Mouse (Mus musculus) forebrain, embryonic 15.5 days (tissue): ENCODE data around the gene Tubb2b. TPM values are rescaled to one million over a fixed set of nuclear protein-coding genes. Genes with fewer than 3 reads are reported as not detected.
A peak's percentile ranks its signal among the peaks of the same experiment; 100 is the strongest.

Experiments
- ATAC-seq: fragments of 200-750 bp; cut with Nextera tagmentation; replicated peaks from 2 replicates; pipeline ENCODE4 v1.8.0; 2017; ENCODE audit warnings: mild to moderate bottlenecking, moderate TSS enrichment, moderate library complexity
- H3K27ac ChIP-seq: fragments of 300-500 bp; sonication (generic); replicated peaks from 2 replicates; pipeline ENCODE4 v1.5.1; 2015; ENCODE audit warnings: mild to moderate bottlenecking, inconsistent platforms
- H3K27me3 ChIP-seq: fragments of 300-500 bp; sonication (generic); 2 replicates; pipeline ENCODE4 v1.6.1; 2015; ENCODE audit warnings: inconsistent platforms
- H3K36me3 ChIP-seq: fragments of 300-500 bp; sonication (generic); 2 replicates; pipeline ENCODE4 v1.6.1; 2015; ENCODE audit warnings: mild to moderate bottlenecking, inconsistent platforms
- H3K4me1 ChIP-seq: fragments of 300-500 bp; sonication (generic); 2 replicates; pipeline ENCODE4 v1.6.1; 2015; ENCODE audit warnings: inconsistent platforms
- H3K4me2 ChIP-seq: fragments of 300-500 bp; sonication (generic); replicated peaks from 2 replicates; pipeline ENCODE4 v1.6.1; 2015; ENCODE audit warnings: mild to moderate bottlenecking, inconsistent platforms
- H3K4me3 ChIP-seq: fragments of 300-500 bp; sonication (generic); 2 replicates; pipeline ENCODE4 v1.5.1; 2015; ENCODE audit warnings: mild to moderate bottlenecking, inconsistent platforms
- H3K9ac ChIP-seq: fragments of 300-500 bp; sonication (generic); replicated peaks from 2 replicates; pipeline ENCODE4 v1.6.1; 2015; ENCODE audit warnings: mild to moderate bottlenecking, inconsistent platforms
- H3K9me3 ChIP-seq: fragments of 300-500 bp; sonication (generic); 2 replicates; pipeline ENCODE4 v1.6.1; 2016; ENCODE audit warnings: inconsistent platforms
- WGBS: fragments of 180-500 bp; shearing (Covaris S2); methylation state at CpG from one replicate; pipeline ENCODE4 v1.1.7; 2015; ENCODE audit warnings: mixed read lengths; 5-methylcytosine and 5-hydroxymethylcytosine counted together
- polyA plus RNA-seq: library from polyadenylated mRNA; unstranded; fragments of >200 nt; fragmentation: Nextera tagmentation; extraction: Ambion mirVana; gene quantifications from 2 replicates; pipeline ENCODE4 v1.2.1, GENCODE M21; 2015

The Tubb2b gene
- polyA plus RNA-seq, 1 experiment from 2014 or later, result 926 TPM

GRCm38 (mm10) chr13:34153254-34154011 is 23.2 kb upstream of the Tubb2b start:
- peak; percentile 58 for ATAC-seq
- WGBS, result 65% methylated on average over 4 of the region's 5 CpGs
- H3K4me2 ChIP-seq, result peak overlapping the region; percentile 37; the same call in 1 of the 2 replicates

GRCm38 (mm10) chr13:34152695-34153094 is 22.4 kb upstream of the Tubb2b start:
- Histone ChIP-seq H3K9me3 (no peaks in the 10 kb centered on the region), H3K27me3 (no peaks in the 10 kb centered on the region), H3K27ac (peak overlapping the region; percentile 92), H3K36me3 (no peaks in the 10 kb centered on the region), H3K9ac (no peak overlapping the region), H3K4me3 (no peak overlapping the region), H3K4me1 (peaks cover 62% of the 10 kb centered on the region), H3K4me2 (no peak overlapping the region)
- no peak for ATAC-seq
- WGBS, result 78% methylated on average over 7 of the region's 7 CpGs

More at GRCm38 (mm10) chr13:34153254-34154011, 23.2 kb upstream of the Tubb2b start:
- Histone ChIP-seq H3K4me3 (no peak overlapping the region), H3K27me3 (no peaks in the 10 kb centered on the region), H3K36me3 (no peaks in the 10 kb centered on the region), H3K9me3 (no peaks in the 10 kb centered on the region), H3K9ac (no peak overlapping the region), H3K27ac (peak overlapping the region; percentile 92), H3K4me1 (peaks cover 55% of the 10 kb centered on the region)

GRCm38 (mm10) chr13:34151425-34151824 is 21.2 kb upstream of the Tubb2b start:
- H3K27me3 ChIP-seq, result no peaks in the 10 kb centered on the region
- no peaks in the 10 kb centered on the region for H3K9me3 ChIP-seq
- no peak overlapping the region for H3K4me3 ChIP-seq
- no peaks in the 10 kb centered on the region for H3K36me3 ChIP-seq
- no peak overlapping the region for H3K9ac ChIP-seq
- H3K4me2 ChIP-seq, result no peak overlapping the region
- 91% methylated on average over 1 of the region's 1 CpGs for WGBS
- H3K4me1 ChIP-seq, result peaks cover 58% of the 10 kb centered on the region
- no peak for ATAC-seq
- H3K27ac ChIP-seq, result peak overlapping the region; percentile 99

- Histone ChIP-seq H3K4me3 (peak overlapping the region; percentile 25), H3K9me3 (no peaks in the 10 kb centered on the region), H3K4me2 (peak overlapping the region; percentile 62), H3K36me3 (no peaks in the 10 kb centered on the region), H3K9ac (peak overlapping the region; percentile 25), H3K27ac (peak overlapping the region; percentile 99), H3K4me1 (peaks cover 55% of the 10 kb centered on the region), H3K27me3 (no peaks in the 10 kb centered on the region)
- ATAC-seq, result 0 out of 2 replicates have a peak, but pooled peaks have one; percentile 3
- WGBS, result 7% methylated on average over 19 of the region's 19 CpGs
Observed at GRCm38 (mm10) chr13:34150271-34151027, 20.2 kb upstream of the Tubb2b start.

DNA sequence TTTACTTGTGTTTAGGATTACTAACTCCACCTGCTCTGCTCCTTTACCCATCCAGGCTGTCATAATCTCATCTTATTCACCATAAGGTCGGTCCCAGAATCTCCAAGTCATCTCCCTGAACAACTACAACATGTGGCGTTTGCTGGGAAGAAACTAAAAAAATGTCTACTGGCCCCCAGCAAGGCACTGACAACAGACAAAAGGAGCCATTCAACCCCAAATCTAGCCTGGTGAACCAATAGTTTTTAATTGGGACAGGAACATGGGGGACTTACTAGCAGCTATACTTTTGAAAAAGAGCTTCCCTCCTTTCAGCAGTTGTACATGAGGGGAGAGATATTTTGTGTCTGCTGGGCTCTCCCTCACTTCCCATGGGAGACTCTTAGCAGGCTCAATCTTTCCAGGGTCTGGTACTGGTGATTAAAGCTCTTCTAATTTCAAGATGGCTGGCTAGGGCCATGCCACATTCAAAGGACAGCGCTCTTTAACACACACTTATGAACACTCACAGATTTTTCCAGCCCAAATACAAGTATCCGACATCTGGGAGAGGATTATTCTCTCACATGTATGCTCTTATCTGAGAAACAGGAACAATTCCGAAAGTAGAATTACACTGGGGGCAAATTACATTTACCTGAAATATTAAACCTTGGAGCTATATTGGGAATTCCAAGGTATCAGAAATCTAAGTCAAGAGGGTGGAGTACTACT is 19.4 kb upstream of the Tubb2b start:
- Histone ChIP-seq H3K9ac (peak overlapping the region; percentile 77), H3K9me3 (no peaks in the 10 kb centered on the region), H3K27ac (peak overlapping the region; percentile 99), H3K4me2 (peak overlapping the region; percentile 62), H3K36me3 (no peaks in the 10 kb centered on the region), H3K27me3 (no peaks in the 10 kb centered on the region), H3K4me3 (peak overlapping the region; percentile 42), H3K4me1 (peaks cover 50% of the 10 kb centered on the region)
- ATAC-seq, result no peak
- 35% methylated on average over 5 of the region's 5 CpGs for WGBS

- Histone ChIP-seq H3K4me1 (peaks cover 42% of the 10 kb centered on the region), H3K4me2 (peak overlapping the region; percentile 62), H3K4me3 (peak overlapping the region; percentile 42), H3K36me3 (no peaks in the 10 kb centered on the region), H3K27me3 (no peaks in the 10 kb centered on the region), H3K9me3 (no peaks in the 10 kb centered on the region), H3K9ac (peak overlapping the region; percentile 77), H3K27ac (peak overlapping the region; percentile 99)
- under 1% methylated on average over 23 of the region's 23 CpGs for WGBS
- ATAC-seq, result peak; percentile 86
Observed at GRCm38 (mm10) chr13:34148767-34149392, 18.6 kb upstream of the Tubb2b start.

DNA sequence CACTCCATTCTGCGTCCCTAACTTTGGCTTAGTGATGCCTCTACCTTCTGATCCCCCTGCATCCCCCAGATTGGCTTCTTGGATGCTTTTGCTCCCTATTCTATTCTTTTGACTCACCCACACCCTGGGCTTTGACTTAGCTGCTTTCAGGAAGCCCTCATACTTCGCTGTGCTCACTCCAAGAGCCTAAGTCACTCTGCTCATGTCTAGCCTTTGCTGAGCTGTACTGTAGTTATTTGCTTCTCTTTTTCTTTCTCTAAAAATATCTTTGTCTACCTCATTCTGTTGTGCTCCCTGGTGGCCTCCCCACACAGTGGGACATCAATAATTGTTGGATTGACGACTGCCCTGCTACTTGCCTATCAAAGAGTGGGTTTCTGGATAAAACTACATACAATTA is 17.9 kb upstream of the Tubb2b start:
- peak; percentile 9; the same call in 1 of the 2 replicates for ATAC-seq
- H3K4me2 ChIP-seq, result peak overlapping the region; percentile 62
- H3K27me3 ChIP-seq, result no peaks in the 10 kb centered on the region
- peak overlapping the region; percentile 42 for H3K4me3 ChIP-seq
- H3K4me1 ChIP-seq, result peaks cover 35% of the 10 kb centered on the region
- WGBS, result 28% methylated on average over 3 of the region's 3 CpGs
- H3K9ac ChIP-seq, result peak overlapping the region; percentile 77; the same call in 1 of the 2 replicates
- H3K9me3 ChIP-seq, result no peaks in the 10 kb centered on the region
- H3K27ac ChIP-seq, result peak overlapping the region; percentile 99
- no peaks in the 10 kb centered on the region for H3K36me3 ChIP-seq

DNA sequence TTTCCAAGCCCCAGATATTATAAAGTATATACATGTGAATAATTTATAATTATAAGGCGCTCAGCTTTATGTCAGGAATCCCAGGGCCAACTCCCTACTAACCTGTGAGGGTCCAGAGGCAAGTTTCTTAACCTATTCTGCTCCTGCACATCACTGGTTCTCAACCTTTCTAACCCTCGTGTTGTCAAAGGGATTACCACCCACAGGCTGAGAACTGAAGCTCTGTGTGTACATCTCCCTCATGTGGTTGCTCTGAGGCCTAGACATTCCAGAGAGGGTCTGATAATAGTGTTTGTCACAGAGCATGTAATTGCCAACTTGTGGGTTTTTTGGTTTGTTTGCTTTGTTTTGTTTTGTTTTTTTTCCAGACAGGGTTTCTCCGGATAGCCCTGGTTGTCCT is 16.6 kb upstream of the Tubb2b start:
- peaks cover 32% of the 10 kb centered on the region for H3K4me1 ChIP-seq
- no peak overlapping the region for H3K27ac ChIP-seq
- no peaks in the 10 kb centered on the region for H3K27me3 ChIP-seq
- WGBS, result 61% methylated on average over 3 of the region's 3 CpGs
- no peaks in the 10 kb centered on the region for H3K36me3 ChIP-seq
- H3K9me3 ChIP-seq, result no peaks in the 10 kb centered on the region
- no peak overlapping the region for H3K4me2 ChIP-seq
- H3K4me3 ChIP-seq, result no peak overlapping the region
- ATAC-seq, result no peak
- H3K9ac ChIP-seq, result no peak overlapping the region

DNA sequence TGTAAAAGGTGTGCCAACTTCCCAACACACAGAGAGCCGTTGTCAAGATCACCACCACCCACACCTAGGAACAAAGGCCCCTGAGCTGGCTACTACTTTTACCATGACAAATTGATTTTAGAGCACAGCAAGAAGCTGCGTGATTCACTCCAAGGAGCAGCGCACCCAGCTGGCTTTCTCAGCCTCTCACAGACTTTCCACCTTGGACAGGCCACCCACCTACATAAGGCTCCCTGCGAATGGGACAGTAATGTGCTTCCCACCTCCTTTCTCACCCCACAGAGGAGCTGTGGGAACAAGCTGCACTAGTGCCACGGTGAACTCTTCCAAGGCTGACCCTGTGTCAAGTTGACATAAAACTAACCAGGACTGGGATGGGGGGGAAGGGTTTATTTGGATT is 13.1 kb upstream of the Tubb2b start:
- ATAC-seq, result no peak
- no peaks in the 10 kb centered on the region for H3K36me3 ChIP-seq
- 75% methylated on average over 5 of the region's 5 CpGs for WGBS
- H3K4me2 ChIP-seq, result no peak overlapping the region
- no peak overlapping the region for H3K4me3 ChIP-seq
- no peaks in the 10 kb centered on the region for H3K27me3 ChIP-seq
- peaks cover 8% of the 10 kb centered on the region for H3K4me1 ChIP-seq
- H3K27ac ChIP-seq, result no peak overlapping the region
- no peak overlapping the region for H3K9ac ChIP-seq
- H3K9me3 ChIP-seq, result no peaks in the 10 kb centered on the region

GRCm38 (mm10) chr13:34136605-34137004 is 6.3 kb upstream of the Tubb2b start:
- Histone ChIP-seq H3K4me2 (0 out of 2 replicates have a peak overlapping the region, but pooled peaks have one; percentile 5), H3K4me1 (peaks cover 43% of the 10 kb centered on the region), H3K27ac (peak overlapping the region; percentile 99), H3K9me3 (no peaks in the 10 kb centered on the region), H3K4me3 (no peak overlapping the region), H3K27me3 (no peaks in the 10 kb centered on the region), H3K9ac (peak overlapping the region; percentile 13; the same call in 1 of the 2 replicates), H3K36me3 (no peaks in the 10 kb centered on the region)
- peak; percentile 51 for ATAC-seq
- WGBS, result 36% methylated on average over 7 of the region's 7 CpGs

DNA sequence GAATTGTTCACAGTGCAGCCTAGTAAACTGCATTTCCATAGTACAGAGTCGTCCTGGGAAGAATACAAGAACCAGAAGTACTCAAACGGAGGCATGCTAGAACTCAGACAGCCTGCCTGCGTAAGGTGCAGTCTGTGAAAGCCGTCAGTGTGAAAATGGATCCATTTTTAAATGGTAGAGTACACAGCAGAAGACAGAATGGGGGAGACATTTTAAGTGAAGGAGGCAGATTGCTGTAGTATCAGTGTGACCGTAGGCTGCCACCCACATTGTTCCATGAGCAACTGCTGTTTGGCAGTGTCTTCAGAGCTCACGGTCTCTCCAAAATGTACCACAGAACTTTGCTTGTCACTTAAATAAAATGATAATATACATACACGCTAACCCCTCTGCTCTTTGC is 4.0 kb upstream of the Tubb2b start:
- no peaks in the 10 kb centered on the region for H3K27me3 ChIP-seq
- H3K9ac ChIP-seq, result peak overlapping the region; percentile 33
- no peaks in the 10 kb centered on the region for H3K9me3 ChIP-seq
- peak overlapping the region; percentile 70 for H3K4me2 ChIP-seq
- no peak overlapping the region for H3K4me3 ChIP-seq
- H3K4me1 ChIP-seq, result peaks cover 45% of the 10 kb centered on the region
- H3K36me3 ChIP-seq, result no peaks in the 10 kb centered on the region
- peak overlapping the region; percentile 99 for H3K27ac ChIP-seq
- 10% methylated on average over 7 of the region's 7 CpGs for WGBS
- ATAC-seq, result no peak
